Mouse (Mus musculus) limb, embryonic 12.5 days (tissue): ENCODE measurements around the gene Agrn. TPM values are rescaled to one million over a fixed set of nuclear protein-coding genes. Genes with fewer than 3 reads are reported as not detected.

Experiments
- ATAC-seq: fragments of 200-750 bp; cut with Nextera tagmentation; 2 replicates; pipeline ENCODE4 v1.8.0; 2017; ENCODE audit warnings: low read depth, moderate TSS enrichment; ENCODE audit not compliant: insufficient number of reproducible peaks, insufficient read depth, low FRiP score, low TSS enrichment
- H3K27ac ChIP-seq: fragments of 300-500 bp; sonication (generic); 2 replicates; pipeline ENCODE4 v1.5.1; 2016; ENCODE audit warnings: mild to moderate bottlenecking, moderate library complexity
- H3K27me3 ChIP-seq: fragments of 300-500 bp; sonication (generic); 2 replicates; pipeline ENCODE4 v1.6.1; 2016; ENCODE audit warnings: mild to moderate bottlenecking, moderate library complexity
- H3K36me3 ChIP-seq: fragments of 300-500 bp; sonication (generic); 2 replicates; pipeline ENCODE4 v1.6.1; 2016; ENCODE audit warnings: mild to moderate bottlenecking, moderate library complexity
- H3K4me1 ChIP-seq: fragments of 300-500 bp; sonication (generic); replicated peaks from 2 replicates; pipeline ENCODE4 v1.6.1; 2016
- H3K4me2 ChIP-seq: fragments of 300-500 bp; sonication (generic); 2 replicates; pipeline ENCODE4 v1.6.1; 2016; ENCODE audit warnings: mild to moderate bottlenecking, moderate library complexity
- H3K4me3 ChIP-seq: fragments of 300-500 bp; sonication (generic); replicated peaks from 2 replicates; pipeline ENCODE4 v1.5.1; 2016; ENCODE audit warnings: mild to moderate bottlenecking
- H3K9ac ChIP-seq: fragments of 300-500 bp; sonication (generic); replicated peaks from 2 replicates; pipeline ENCODE4 v1.6.1; 2016; ENCODE audit warnings: mild to moderate bottlenecking, moderate library complexity
- H3K9me3 ChIP-seq: fragments of 300-500 bp; sonication (generic); 2 replicates; pipeline ENCODE4 v1.6.1; 2016; ENCODE audit warnings: mild to moderate bottlenecking, moderate library complexity
- WGBS: fragments of 180-500 bp; shearing (Covaris S2); methylation state at CpG from one replicate; pipeline ENCODE4 v1.1.7; 2016; 5-methylcytosine and 5-hydroxymethylcytosine counted together
- polyA plus RNA-seq: library from polyadenylated mRNA; unstranded; fragments of >200 nt; fragmentation: Nextera tagmentation; extraction: Ambion mirVana; gene quantifications from 2 replicates; pipeline ENCODE4 v1.2.1, GENCODE M21; 2016

Gene Agrn
- polyA plus RNA-seq, 1 experiment from 2014 or later, result 78.4 TPM

DNA sequence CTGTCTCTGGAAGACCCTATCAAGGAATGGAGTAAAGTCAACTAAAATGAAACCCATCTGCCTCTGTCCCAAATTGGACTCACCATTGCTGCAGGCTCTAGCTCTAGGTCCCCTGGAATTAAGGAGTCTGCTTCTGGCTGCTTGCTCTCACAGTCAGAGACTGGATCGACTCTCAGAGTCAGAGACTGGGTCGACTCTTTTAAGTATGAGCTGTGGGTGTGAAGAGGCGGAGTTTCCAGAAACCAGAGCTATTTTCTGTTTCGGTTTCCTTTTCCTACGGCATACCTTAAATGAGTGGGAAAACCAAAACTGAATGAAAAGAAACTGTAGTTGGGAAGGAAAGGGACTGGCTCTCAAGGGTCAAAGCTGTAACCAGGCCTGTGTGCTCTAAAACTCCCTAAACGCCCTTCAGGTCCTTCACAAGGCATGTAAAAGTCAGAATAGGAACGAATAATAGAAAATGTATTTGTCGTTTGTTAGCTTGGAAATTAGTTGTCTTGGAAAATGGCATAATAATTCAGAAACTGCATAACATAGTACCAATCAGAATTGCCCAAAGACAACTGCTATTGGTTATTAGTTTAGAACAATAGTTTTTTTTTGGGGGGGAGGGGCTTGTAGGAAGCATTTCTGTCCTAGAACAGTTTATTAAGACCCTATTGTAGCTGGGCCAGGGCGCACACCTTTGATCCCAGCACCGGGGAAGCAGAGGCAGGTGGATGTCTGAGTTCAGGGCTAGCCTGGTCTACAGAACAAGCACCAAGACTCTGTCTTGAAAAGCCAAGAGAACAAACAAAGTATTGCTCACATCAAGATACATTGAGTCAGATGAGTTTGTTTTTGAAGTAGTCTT is 3.6 kb upstream of the Agrn start, which contains the start of gene Isg15:
Gene Isg15, minus strand, starts transcription at position 196 of the 853 bp plus-strand sequence.
- no peak within 1 kb of the TSS for H3K4me3 ChIP-seq
- peaks cover 23% of the 10 kb centered on the region for H3K4me1 ChIP-seq
- no peaks in the 10 kb centered on the region for H3K36me3 ChIP-seq
- 52% methylated on average over 10 of the region's 10 CpGs for whole genome bisulfite sequencing
- no peak for ATAC-seq
- H3K27ac ChIP-seq, result no peak within 1 kb of the TSS
- H3K9me3 ChIP-seq, result no peaks in the 10 kb centered on the region
- H3K9ac ChIP-seq, result no peak within 1 kb of the TSS
- peaks cover 39% of the 10 kb centered on the region for H3K27me3 ChIP-seq
- no peak within 1 kb of the TSS for H3K4me2 ChIP-seq

DNA sequence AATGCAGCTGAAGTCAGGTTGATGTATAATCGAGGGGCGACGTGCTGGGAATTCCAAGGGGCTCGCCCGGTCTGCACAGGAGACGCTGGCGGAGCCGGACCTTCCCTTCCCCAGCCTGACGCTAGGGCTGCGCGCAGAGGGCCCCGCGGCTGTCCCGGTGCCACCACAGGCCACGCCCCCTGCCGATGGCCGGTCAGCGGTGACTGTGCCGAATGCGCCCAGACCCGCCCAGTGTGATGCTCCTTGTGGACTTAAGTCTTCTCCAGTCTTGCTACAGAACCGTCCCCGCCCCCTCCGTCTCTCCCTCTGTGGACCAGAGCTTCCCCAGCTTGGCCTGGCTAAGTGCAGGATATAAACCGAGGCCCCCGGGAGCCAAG is 529 bp upstream of the Agrn start:
- Histone ChIP-seq H3K27ac (peak overlapping the region; percentile 96), H3K4me2 (peak overlapping the region; percentile 82), H3K4me1 (peaks cover 38% of the 10 kb centered on the region), H3K4me3 (peak overlapping the region; percentile 93), H3K9me3 (no peaks in the 10 kb centered on the region), H3K9ac (peak overlapping the region; percentile 90), H3K36me3 (peaks cover 23% of the 10 kb centered on the region), H3K27me3 (peaks cover 9% of the 10 kb centered on the region)
- WGBS, result under 1% methylated on average over 26 of the region's 26 CpGs
- ATAC-seq, result peak; percentile 89

DNA sequence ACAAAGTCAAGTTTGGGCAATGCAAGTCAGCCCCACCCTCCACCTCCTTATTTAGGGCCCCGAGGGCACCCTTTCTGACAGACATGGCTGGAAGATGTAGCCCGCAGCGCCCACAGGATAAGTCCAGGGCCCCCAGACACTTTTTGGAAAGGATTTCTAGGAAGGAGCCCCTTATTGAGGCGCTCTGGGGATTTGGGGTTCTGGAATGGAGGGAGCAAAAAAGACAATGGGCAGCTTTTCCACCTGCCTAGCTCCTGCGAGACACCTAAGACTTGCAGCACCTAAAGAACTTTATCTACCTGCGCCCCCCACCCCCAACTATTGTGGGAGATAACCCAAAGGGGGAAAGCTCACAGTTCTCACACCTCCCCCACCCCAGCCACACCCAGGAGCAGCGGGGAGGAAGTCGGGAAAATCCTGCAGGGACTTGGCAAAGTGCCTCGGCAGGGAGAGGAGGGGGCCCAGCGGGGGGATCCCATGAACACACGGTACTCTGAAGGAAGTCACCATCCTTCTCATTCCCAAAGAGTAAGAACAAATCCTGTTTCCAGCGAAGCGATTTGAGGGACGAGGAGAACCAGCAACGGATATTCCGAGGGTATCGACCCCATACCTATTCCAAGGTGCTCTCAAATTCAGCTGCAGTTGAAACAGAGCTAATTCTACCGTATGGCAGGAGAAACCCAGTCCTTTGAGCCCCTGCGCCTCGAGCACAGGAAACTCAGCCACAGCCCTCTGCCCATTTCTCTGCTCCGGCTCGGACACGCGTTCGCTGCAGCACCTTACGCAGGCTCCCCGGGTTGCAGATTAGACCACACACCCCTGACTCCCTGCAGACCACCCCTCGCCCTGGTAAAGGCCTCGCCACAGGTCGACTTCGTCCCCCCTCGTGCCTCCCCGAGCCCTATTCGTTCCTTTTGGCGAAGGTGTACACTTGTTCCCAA is 1.1 kb downstream of the Agrn start:
- H3K36me3 ChIP-seq, result peaks cover 39% of the 10 kb centered on the region
- H3K27ac ChIP-seq, result peak overlapping the region; percentile 69
- H3K4me1 ChIP-seq, result peaks cover 46% of the 10 kb centered on the region
- 5% methylated on average over 35 of the region's 35 CpGs for WGBS
- no peaks in the 10 kb centered on the region for H3K27me3 ChIP-seq
- peak overlapping the region; percentile 93 for H3K4me3 ChIP-seq
- no peak for ATAC-seq
- H3K9ac ChIP-seq, result peak overlapping the region; percentile 90
- H3K4me2 ChIP-seq, result peak overlapping the region; percentile 82
- no peaks in the 10 kb centered on the region for H3K9me3 ChIP-seq

DNA sequence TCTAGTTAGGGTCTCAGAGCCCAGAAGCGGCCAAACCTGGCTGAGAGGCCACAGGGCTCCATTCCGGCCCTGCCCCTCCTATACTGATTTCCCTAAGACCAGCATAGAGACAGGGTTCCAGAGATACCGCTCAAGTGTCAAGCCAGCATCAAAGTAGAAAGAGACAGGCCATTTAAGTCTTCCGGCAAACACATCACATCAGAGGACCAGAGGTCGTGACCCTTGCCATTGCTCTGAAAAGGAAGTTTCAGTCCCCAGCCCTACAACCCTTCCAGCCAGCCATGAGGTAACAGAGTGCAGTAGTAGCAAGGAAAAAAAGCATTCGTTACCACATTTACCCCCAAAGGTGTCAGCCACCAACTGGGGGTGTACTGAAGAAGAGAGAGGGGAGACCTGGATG is 2.9 kb downstream of the Agrn start:
- no peak for ATAC-seq
- Histone ChIP-seq H3K27me3 (no peaks in the 10 kb centered on the region), H3K9ac (no peak overlapping the region), H3K4me2 (peak overlapping the region; percentile 82), H3K4me1 (peaks cover 63% of the 10 kb centered on the region), H3K4me3 (no peak overlapping the region), H3K9me3 (no peaks in the 10 kb centered on the region), H3K27ac (no peak overlapping the region), H3K36me3 (peaks cover 58% of the 10 kb centered on the region)
- WGBS, result 38% methylated on average over 6 of the region's 6 CpGs

DNA sequence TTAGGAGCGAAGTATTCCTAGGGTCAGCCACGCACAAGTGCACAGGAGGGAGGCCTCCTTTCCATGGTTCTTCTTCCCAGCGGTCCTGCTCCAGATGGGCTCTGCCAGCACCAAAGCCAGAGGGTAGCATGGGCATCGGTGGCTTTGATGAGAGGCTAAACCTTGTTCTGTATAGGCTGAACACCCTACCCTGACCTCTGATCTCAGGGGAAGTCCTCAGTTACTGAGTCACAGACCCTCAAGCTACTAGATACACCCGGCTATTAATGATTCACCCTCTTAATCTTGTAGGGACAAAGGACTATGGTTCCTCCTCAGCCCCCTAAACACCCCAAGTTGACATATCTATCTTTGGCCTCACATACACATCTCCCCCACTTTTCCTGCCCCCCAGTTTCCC is 3.4 kb downstream of the Agrn start:
- Histone ChIP-seq H3K9ac (no peak overlapping the region), H3K27ac (no peak overlapping the region), H3K27me3 (no peaks in the 10 kb centered on the region), H3K36me3 (peaks cover 59% of the 10 kb centered on the region), H3K4me1 (peaks cover 67% of the 10 kb centered on the region), H3K4me2 (0 out of 2 replicates have a peak overlapping the region, but pooled peaks have one; percentile 16), H3K9me3 (no peaks in the 10 kb centered on the region), H3K4me3 (no peak overlapping the region)
- ATAC-seq, result no peak
- 68% methylated on average over 5 of the region's 5 CpGs for WGBS

DNA sequence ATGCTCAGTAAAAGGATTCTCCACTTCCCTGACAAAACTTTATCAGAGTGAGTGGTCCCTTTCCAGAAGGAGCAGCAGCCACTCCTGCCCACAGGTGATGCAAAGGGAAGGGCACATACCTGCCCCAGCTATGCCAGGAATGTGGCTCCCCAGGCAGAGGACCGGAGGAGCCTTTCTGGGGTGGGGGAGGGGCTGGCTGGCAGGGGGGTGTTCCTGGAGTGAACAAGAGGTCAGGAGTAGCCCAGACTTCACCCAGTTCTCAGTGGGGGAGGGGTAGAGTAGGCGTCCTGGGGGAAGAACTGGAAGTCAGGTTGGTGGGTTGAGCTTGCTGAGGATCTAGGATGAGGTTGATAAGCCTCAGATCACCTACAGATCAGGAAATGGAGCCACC is 4.1 kb downstream of the Agrn start:
- peak overlapping the region; percentile 16; the same call in 1 of the 2 replicates for H3K4me2 ChIP-seq
- 21% methylated on average over 2 of the region's 2 CpGs for whole genome bisulfite sequencing
- peaks cover 64% of the 10 kb centered on the region for H3K36me3 ChIP-seq
- no peaks in the 10 kb centered on the region for H3K27me3 ChIP-seq
- H3K27ac ChIP-seq, result no peak overlapping the region
- H3K9me3 ChIP-seq, result no peaks in the 10 kb centered on the region
- H3K9ac ChIP-seq, result no peak overlapping the region
- H3K4me3 ChIP-seq, result no peak overlapping the region
- no peak for ATAC-seq
- H3K4me1 ChIP-seq, result peaks cover 74% of the 10 kb centered on the region

DNA sequence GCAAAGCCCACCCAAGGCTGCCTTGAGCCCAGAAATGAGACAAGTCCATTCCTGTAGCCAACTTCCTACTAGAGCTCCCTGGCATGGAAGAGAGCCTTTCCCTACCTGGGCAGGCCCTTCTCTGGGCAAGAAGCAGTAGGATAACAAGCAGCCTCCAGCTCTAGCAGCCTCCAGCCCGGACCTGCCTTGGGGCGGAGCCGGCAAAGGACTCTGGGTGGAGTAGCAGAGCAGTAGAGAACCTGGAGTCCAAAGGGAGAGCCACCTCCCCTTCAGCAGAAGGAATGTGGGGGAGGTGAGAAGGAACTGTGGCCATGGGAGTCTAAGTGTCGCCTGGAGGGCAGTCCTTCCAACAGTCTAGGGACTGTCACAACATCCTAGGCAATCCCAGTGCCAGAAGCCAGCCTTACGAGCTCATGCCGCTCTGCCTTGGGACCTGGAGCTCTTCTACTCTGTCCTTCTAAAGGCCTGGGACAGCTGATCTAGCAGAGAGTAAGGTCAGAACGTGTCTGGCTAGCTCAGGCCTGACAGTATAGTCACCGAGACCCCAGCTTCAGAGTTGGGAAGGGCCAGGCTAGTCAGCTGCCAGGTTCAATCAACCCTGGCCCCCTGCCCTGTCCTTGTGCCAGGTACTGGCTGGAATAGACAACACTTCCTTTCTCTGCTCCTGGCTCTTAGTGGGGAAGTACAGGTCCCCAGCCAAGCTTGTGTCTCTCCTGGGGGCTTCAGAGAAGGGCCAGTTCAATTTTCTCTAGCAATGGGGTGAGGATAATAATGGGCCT is 4.7 kb downstream of the Agrn start:
- peak overlapping the region; percentile 35 for H3K27ac ChIP-seq
- peak overlapping the region; percentile 13; the same call in 1 of the 2 replicates for H3K4me2 ChIP-seq
- 52% methylated on average over 8 of the region's 8 CpGs for WGBS
- H3K4me3 ChIP-seq, result no peak overlapping the region
- no peaks in the 10 kb centered on the region for H3K9me3 ChIP-seq
- ATAC-seq, result no peak
- H3K36me3 ChIP-seq, result peaks cover 70% of the 10 kb centered on the region
- no peaks in the 10 kb centered on the region for H3K27me3 ChIP-seq
- peaks cover 80% of the 10 kb centered on the region for H3K4me1 ChIP-seq
- no peak overlapping the region for H3K9ac ChIP-seq

DNA sequence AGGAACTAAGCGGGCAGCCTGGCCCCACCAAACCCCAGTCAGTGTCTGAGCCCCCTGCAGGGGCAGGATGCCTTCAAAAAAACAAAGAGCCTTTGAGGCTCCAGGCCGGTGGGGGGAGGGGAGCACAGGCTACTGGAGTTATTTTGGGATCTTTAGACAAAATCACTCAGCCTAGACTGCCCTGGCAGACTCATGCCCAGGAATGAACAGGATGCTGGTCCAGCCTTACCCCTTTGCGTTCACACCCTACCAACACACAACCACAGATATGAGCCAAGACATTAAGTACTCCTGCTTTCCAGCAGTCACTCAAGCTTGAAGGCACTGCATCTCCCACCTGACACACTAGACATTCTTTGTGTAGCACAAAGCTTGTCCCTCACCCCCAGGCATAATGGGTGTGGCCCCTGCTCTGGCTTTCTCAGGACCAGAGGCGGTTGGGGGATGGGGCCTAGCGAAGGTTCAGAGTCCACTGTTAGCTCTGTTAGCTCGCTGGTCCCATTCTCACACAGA is 8.4 kb downstream of the Agrn start:
- H3K4me3 ChIP-seq, result no peak overlapping the region
- H3K27me3 ChIP-seq, result no peaks in the 10 kb centered on the region
- peaks cover 79% of the 10 kb centered on the region for H3K4me1 ChIP-seq
- no peak; the same call in 1 of the 2 replicates for ATAC-seq
- H3K27ac ChIP-seq, result peak overlapping the region; percentile 80
- H3K9me3 ChIP-seq, result no peaks in the 10 kb centered on the region
- H3K36me3 ChIP-seq, result peaks cover 82% of the 10 kb centered on the region
- no peak overlapping the region; the same call in 1 of the 2 replicates for H3K9ac ChIP-seq
- peak overlapping the region; percentile 35 for H3K4me2 ChIP-seq
- 32% methylated on average over 6 of the region's 6 CpGs for WGBS

DNA sequence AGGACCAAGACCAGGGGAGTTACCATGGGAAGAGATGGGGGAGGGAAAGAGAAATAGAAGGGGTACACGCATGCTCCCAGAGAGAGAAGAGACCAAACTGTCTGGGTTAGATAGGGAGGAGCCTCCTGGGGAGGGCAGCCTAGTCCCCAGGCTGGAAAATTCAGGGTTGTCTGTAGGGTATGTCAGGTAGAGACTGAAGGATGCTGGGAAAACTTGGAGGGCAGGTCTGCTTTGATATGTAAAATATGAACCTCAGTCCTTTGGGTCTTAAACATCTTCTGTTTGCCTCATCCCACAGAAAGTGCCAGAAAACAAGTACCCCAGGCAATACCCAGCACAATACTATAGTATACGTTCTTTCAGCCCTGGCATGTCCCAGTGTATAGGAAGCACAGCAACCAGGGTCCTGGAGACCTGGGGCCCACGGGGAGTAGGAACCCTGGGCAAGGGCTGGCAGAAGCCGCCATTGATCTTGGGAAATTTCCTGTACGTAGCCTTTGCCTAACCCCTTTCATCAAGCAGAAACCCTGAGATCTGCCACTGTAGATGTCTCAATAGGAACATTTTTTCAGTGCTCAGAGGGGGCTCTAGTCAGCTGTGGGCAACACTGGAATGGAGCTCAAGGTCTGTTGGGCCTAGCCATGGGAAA is 9.0 kb downstream of the Agrn start:
- 68% methylated on average over 5 of the region's 5 CpGs for WGBS
- H3K4me1 ChIP-seq, result peaks cover 73% of the 10 kb centered on the region
- H3K4me2 ChIP-seq, result peak overlapping the region; percentile 35
- H3K9ac ChIP-seq, result no peak overlapping the region; the same call in 1 of the 2 replicates
- ATAC-seq, result no peak; the same call in 1 of the 2 replicates
- H3K36me3 ChIP-seq, result peaks cover 82% of the 10 kb centered on the region
- no peak overlapping the region for H3K4me3 ChIP-seq
- no peaks in the 10 kb centered on the region for H3K27me3 ChIP-seq
- H3K9me3 ChIP-seq, result no peaks in the 10 kb centered on the region
- peak overlapping the region; percentile 80 for H3K27ac ChIP-seq
